Mouse (Mus musculus): ENCODE results near the gene Vmn2r27. TPM values are rescaled to one million over a fixed set of nuclear protein-coding genes. Genes with fewer than 3 reads are reported as not detected.

The Vmn2r27 gene
- not detected in 2 replicates for polyA plus RNA-seq (2011; ENCODE audit: insufficient read length, low read depth, missing spikeins)

- Histone ChIP-seq H3K27ac (ENCODE audit: insufficient read depth, low read length) (no peak within 1 kb of the TSS), H3K4me1 (ENCODE audit: control insufficient read depth, insufficient read depth, low read length) (no peaks in the 10 kb centered on the region), H3K4me3 (ENCODE audit: insufficient read depth, low read length) (no peak within 1 kb of the TSS)
- TF ChIP-seq POLR2A (IDR thresholded peaks at IDR 0.05; ENCODE audit: low read depth, low read length) (no peak), CTCF (IDR thresholded peaks at IDR 0.05; ENCODE audit: borderline replicate concordance, insufficient read depth, low read length) (no peak)
Observed at GRCm38 (mm10) chr6:124231756-124232155, at the start of gene Vmn2r27. Vmn2r27 (minus strand) TSS chr6:124231856.

DNA sequence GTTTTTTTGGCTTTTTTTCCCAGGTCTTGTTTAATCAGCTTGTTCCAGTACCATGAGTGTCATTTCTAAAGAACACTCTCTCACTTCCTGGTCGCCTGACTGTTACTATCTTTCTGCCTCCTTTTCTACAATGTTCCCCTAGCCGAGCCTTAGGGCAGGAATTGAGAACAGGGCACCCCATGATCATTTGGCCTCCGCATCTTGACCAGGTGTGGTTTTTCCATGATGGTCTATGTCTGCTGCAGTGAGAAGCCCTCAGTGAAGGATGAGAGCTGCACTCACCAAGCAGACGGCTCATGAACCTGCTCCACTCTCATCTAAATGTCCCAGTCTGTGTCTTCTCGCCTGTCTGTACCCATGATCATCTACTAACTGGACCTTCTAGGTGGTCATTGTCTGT, 46.6 kb upstream of the Vmn2r27 start:
- Histone ChIP-seq H3K4me1 (ENCODE audit: control insufficient read depth, insufficient read depth, low read length) (no peaks in the 10 kb centered on the region), H3K4me3 (ENCODE audit: insufficient read depth, low read length) (no peak overlapping the region), H3K27ac (ENCODE audit: insufficient read depth, low read length) (no peak overlapping the region)
- TF ChIP-seq CTCF (IDR thresholded peaks at IDR 0.05; ENCODE audit: borderline replicate concordance, insufficient read depth, low read length) (no peak), POLR2A (IDR thresholded peaks at IDR 0.05; ENCODE audit: low read depth, low read length) (no peak)

DNA sequence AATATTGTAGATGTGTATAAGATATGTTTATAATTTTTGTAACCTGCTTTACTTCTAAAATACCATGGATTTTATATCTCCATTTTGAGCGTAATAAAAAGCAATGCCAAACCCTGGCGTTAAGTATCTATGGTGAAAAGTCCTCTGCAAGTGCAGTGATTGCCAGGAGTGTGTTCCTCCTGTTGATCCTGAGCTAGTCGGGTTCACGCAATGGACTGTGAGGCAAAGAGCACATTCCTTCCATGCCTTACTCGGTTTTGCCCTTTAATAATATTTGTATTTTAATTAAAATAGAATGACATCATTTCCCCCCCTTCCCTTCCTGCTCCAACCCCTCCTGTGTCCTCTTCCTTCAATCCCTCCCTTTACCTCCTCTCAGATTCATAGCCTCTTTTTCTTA, 46.0 kb upstream of the Vmn2r27 start:
- Histone ChIP-seq H3K27ac (ENCODE audit: insufficient read depth, low read length) (no peak overlapping the region), H3K4me3 (ENCODE audit: insufficient read depth, low read length) (no peak overlapping the region), H3K4me1 (ENCODE audit: control insufficient read depth, insufficient read depth, low read length) (no peaks in the 10 kb centered on the region)
- no peak for TF ChIP-seq CTCF (IDR thresholded peaks at IDR 0.05; ENCODE audit: borderline replicate concordance, insufficient read depth, low read length)
- no peak for TF ChIP-seq POLR2A (IDR thresholded peaks at IDR 0.05; ENCODE audit: low read depth, low read length)

DNA sequence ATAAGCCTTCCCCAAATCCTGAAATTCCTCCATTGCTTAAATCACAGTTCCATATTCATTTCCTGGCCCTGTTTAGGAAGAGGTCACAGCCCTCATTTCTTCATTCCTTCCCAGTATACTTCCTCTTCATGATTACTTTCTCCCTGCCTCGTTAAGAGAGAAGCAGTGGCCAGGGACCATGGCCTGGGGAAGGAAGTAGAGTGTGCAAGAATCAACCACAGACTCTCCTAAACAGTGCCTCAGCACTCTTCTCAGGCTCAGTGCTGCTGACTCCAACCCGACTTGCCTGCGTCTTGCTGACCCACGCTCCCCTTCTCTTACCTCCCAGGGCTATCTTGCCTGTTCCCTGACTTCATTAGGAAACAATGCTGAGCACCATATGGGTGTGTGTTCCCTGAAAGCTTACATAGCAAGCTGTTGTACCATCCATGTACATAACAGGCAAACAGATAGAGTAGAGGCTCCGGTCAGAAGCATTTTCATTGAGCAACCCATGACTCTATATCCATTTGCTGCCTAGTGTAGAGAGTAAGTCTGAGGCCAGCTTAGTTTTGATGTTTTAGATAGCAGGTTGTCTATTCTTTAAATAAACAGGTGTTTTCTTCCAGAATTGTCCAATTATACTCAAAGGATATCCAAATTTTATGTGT, 41.7 kb upstream of the Vmn2r27 start:
- no peak overlapping the region for H3K27ac ChIP-seq (ENCODE audit: insufficient read depth, low read length)
- TF ChIP-seq POLR2A (IDR thresholded peaks at IDR 0.05; ENCODE audit: low read depth, low read length) (no peak), CTCF (IDR thresholded peaks at IDR 0.05; ENCODE audit: borderline replicate concordance, insufficient read depth, low read length) (no peak)
- no peaks in the 10 kb centered on the region for H3K4me1 ChIP-seq (ENCODE audit: control insufficient read depth, insufficient read depth, low read length)
- H3K4me3 ChIP-seq (ENCODE audit: insufficient read depth, low read length): no peak overlapping the region

GRCm38 (mm10) chr6:124262696-124263095, 31.0 kb upstream of the Vmn2r27 start:
- TF ChIP-seq CTCF (IDR thresholded peaks at IDR 0.05; ENCODE audit: borderline replicate concordance, insufficient read depth, low read length) (peak; percentile 76), POLR2A (IDR thresholded peaks at IDR 0.05; ENCODE audit: low read depth, low read length) (no peak)
- Histone ChIP-seq H3K27ac (ENCODE audit: insufficient read depth, low read length) (no peak overlapping the region), H3K4me3 (ENCODE audit: insufficient read depth, low read length) (no peak overlapping the region), H3K4me1 (ENCODE audit: control insufficient read depth, insufficient read depth, low read length) (no peaks in the 10 kb centered on the region)

DNA sequence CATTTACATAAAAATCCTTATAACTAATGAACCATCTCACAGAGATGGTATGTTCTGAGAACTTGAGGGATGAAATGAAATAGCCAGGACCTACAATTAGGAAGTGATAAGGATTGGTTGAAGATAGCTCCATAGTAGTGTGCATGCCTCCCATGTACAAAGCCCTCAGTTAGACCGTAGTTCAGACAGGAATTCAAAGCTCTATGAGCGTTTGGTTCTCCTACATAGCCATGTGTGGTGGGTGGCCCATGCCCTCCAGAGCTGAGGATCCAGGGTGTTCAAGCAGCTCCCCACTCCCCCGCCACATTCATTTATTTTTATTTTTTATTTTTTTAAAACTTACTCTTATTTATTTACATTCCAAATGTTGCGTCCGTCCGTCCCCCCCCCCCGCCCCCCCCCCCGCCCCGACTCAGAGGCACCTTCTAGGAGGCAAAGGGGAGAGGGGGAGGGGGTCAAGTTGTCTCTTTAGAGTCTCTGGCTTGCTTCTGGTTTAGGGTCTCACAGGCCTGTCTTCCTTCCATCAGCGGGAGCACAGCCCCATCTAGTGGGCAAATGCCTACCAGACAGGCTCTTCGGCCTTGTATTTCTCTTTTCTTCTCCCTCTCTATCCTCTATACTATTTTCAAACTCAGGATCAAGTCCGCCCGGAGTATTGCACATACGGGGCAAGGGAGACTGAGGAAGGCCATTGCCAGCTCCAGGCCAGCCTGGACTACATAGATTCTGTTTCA, 28.7 kb upstream of the Vmn2r27 start:
- TF ChIP-seq CTCF (IDR thresholded peaks at IDR 0.05; ENCODE audit: borderline replicate concordance, insufficient read depth, low read length): peak; percentile 79
- TF ChIP-seq POLR2A (IDR thresholded peaks at IDR 0.05; ENCODE audit: low read depth, low read length): no peak
- no peak overlapping the region for H3K27ac ChIP-seq (ENCODE audit: insufficient read depth, low read length)
- H3K4me1 ChIP-seq (ENCODE audit: control insufficient read depth, insufficient read depth, low read length): no peaks in the 10 kb centered on the region
- no peak overlapping the region for H3K4me3 ChIP-seq (ENCODE audit: insufficient read depth, low read length)

DNA sequence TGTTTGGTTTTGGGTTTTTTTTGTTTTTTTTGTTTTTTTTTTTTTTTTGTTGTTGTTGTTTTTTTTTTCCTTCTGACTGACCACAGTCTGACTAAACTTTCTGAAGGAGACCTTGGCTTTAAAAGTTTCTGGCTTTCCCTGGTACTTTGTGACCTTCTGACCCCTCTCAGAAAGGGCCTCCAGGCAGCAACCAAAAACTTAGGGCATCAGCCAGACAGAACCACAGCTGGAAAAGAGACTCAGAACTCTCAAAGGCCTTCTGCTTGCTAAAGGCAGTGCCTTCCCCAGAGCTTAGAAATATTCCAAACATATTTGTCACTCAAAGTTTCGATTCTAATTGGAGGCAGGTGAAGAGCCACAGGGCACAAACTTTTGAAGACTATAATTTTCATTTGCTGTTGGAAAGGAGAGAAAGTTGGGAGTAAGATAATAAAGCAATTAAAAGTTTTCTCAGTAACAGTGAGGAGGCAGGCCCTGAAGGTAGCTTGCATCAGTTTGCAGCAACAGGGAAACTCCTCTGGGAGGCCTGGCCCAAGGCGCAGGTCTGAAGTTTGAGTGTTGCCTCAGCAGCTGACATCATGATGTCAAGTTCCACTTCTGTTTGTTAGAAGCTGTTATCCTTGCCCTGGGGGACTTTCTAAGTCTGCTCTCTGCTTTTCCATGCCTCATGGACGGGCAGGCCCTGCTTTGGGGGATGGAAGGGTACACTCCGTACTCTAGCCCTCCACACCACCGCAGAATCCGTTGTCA, 24.2 kb upstream of the Vmn2r27 start:
- H3K4me1 ChIP-seq (ENCODE audit: control insufficient read depth, insufficient read depth, low read length): no peaks in the 10 kb centered on the region
- no peak for TF ChIP-seq POLR2A (IDR thresholded peaks at IDR 0.05; ENCODE audit: low read depth, low read length)
- TF ChIP-seq CTCF (IDR thresholded peaks at IDR 0.05; ENCODE audit: borderline replicate concordance, insufficient read depth, low read length): no peak
- no peak overlapping the region for H3K4me3 ChIP-seq (ENCODE audit: insufficient read depth, low read length)
- no peak overlapping the region for H3K27ac ChIP-seq (ENCODE audit: insufficient read depth, low read length)

DNA sequence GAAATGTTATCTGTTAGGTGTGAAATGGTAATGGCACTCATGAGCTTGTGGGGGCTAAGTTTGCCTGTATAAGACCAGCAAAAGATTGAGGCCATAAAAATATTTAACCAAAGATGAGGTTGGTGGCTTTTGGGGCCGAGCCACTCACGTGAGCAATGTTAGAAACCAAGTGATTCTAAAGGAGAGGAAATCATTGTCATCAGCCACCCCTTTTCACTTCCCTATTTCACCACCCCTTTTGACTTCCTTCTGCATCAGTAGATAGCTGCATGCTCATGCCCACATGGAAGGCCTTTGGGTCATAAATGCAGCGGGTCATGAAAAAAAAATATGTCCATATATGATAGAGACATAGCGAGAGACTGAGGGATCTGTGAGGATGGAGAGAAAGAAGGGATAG, 29.5 kb downstream of the Vmn2r27 start:
- H3K27ac ChIP-seq (ENCODE audit: insufficient read depth, low read length): no peak overlapping the region
- H3K4me1 ChIP-seq (ENCODE audit: control insufficient read depth, insufficient read depth, low read length): no peaks in the 10 kb centered on the region
- TF ChIP-seq CTCF (IDR thresholded peaks at IDR 0.05; ENCODE audit: borderline replicate concordance, insufficient read depth, low read length) (no peak), POLR2A (IDR thresholded peaks at IDR 0.05; ENCODE audit: low read depth, low read length) (no peak)
- no peak overlapping the region for H3K4me3 ChIP-seq (ENCODE audit: insufficient read depth, low read length)

- H3K27ac ChIP-seq (ENCODE audit: insufficient read depth, low read length): no peak overlapping the region
- TF ChIP-seq CTCF (IDR thresholded peaks at IDR 0.05; ENCODE audit: borderline replicate concordance, insufficient read depth, low read length): no peak
- no peak for TF ChIP-seq POLR2A (IDR thresholded peaks at IDR 0.05; ENCODE audit: low read depth, low read length)
- no peak overlapping the region for H3K4me3 ChIP-seq (ENCODE audit: insufficient read depth, low read length)
- no peaks in the 10 kb centered on the region for H3K4me1 ChIP-seq (ENCODE audit: control insufficient read depth, insufficient read depth, low read length)
Observed at GRCm38 (mm10) chr6:124168499-124169257, 63.0 kb downstream of the Vmn2r27 start.
